Mouse (Mus musculus): Measurements from ENCODE around the gene M6pr. TPM values are rescaled to one million over a fixed set of nuclear protein-coding genes. Genes with fewer than 3 reads are reported as not detected.

The M6pr gene
- total RNA-seq, 1 experiment, result 297 TPM

- Histone ChIP-seq H3K27ac (ENCODE audit: insufficient read depth, low read depth, low read length, poor library complexity, severe bottlenecking) (no peak overlapping the region), H3K4me3 (ENCODE audit: insufficient read depth in 1 of 2, low read depth in 1 of 2, low read length in 2 of 2, poor library complexity in 1 of 2, severe bottlenecking in 1 of 2) (no peak overlapping the region), H3K4me1 (ENCODE audit: control insufficient read depth in 2 of 2, insufficient read depth in 2 of 2, low read length in 2 of 2, poor library complexity in 1 of 2) (no peaks in the 10 kb centered on the region), H3K9ac (ENCODE audit: insufficient read depth, low read depth, low read length, poor library complexity, severe bottlenecking) (no peak overlapping the region), H3K9me3 (ENCODE audit: control insufficient read depth, insufficient read depth, low read depth, low read length) (no peaks in the 10 kb centered on the region), H3K36me3 (ENCODE audit: control insufficient read depth, insufficient read depth, low read length, poor library complexity, severe bottlenecking) (no peaks in the 10 kb centered on the region)
- no peak for TF ChIP-seq HCFC1 (IDR thresholded peaks at IDR 0.05; ENCODE audit: borderline replicate concordance, insufficient read depth, low read length)
- no peak for TF ChIP-seq ZNF384 (IDR thresholded peaks at IDR 0.05; ENCODE audit: low read depth, low read length)
- TF ChIP-seq CHD2 (IDR thresholded peaks at IDR 0.05; ENCODE audit: low read depth, low read length), result no peak
- TF ChIP-seq MAFK (IDR thresholded peaks at IDR 0.05; ENCODE audit: insufficient read depth, low read depth, low read length), result no peak
- no peak for TF ChIP-seq ZC3H11A (IDR thresholded peaks at IDR 0.05; ENCODE audit: borderline replicate concordance, low read depth, low read length)
- peak; percentile 76 for DNase-seq (ENCODE audit: low read depth, low spot score)
- in situ Hi-C loops (cut with MboI; ENCODE audit: low sequenced_read_pairs in 2 of 2, unreplicated experiment in 2 of 2), result no loop called here
These were observed 4.2 kb upstream of the M6pr start for GRCm38 (mm10) chr6:122304355-122304754.

GRCm38 (mm10) chr6:122304790-122305555 is 3.5 kb upstream of the M6pr start:
- no peak overlapping the region for H3K27ac ChIP-seq (ENCODE audit: insufficient read depth, low read depth, low read length, poor library complexity, severe bottlenecking)
- H3K4me3 ChIP-seq (ENCODE audit: insufficient read depth in 1 of 2, low read depth in 1 of 2, low read length in 2 of 2, poor library complexity in 1 of 2, severe bottlenecking in 1 of 2), result no peak overlapping the region
- no peaks in the 10 kb centered on the region for H3K9me3 ChIP-seq (ENCODE audit: control insufficient read depth, insufficient read depth, low read depth, low read length)
- no peak for DNase-seq (ENCODE audit: low read depth, low spot score)
- in situ Hi-C loops (cut with MboI; ENCODE audit: low sequenced_read_pairs in 2 of 2, unreplicated experiment in 2 of 2), result no loop called here
- H3K9ac ChIP-seq (ENCODE audit: insufficient read depth, low read depth, low read length, poor library complexity, severe bottlenecking), result no peak overlapping the region
- no peak for TF ChIP-seq MAFK (IDR thresholded peaks at IDR 0.05; ENCODE audit: insufficient read depth, low read depth, low read length)
- no peaks in the 10 kb centered on the region for H3K4me1 ChIP-seq (ENCODE audit: control insufficient read depth in 2 of 2, insufficient read depth in 2 of 2, low read length in 2 of 2, poor library complexity in 1 of 2)
- no peaks in the 10 kb centered on the region for H3K36me3 ChIP-seq (ENCODE audit: control insufficient read depth, insufficient read depth, low read length, poor library complexity, severe bottlenecking)

DNA sequence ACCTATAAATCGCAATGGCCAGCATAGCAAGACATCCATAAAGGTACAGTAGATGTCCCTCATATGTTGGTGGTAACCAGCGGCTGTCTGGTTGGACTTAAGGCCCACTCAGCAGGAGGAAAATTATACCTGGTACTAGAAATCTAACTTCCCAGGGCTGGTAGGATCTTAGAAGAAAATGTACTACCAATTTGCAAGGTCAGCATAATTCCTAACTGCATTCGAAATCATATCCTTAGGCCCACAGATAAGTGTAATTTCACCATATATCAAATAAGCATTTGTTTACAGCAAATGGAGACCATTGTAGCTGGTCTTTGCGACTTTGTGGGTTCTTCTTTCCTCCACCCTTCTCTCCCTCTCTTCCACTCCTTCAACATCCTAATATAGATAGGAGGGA is 1.8 kb upstream of the M6pr start:
- in situ Hi-C loops (cut with MboI; ENCODE audit: low sequenced_read_pairs in 2 of 2, unreplicated experiment in 2 of 2), result no loop called here
- TF ChIP-seq HCFC1 (IDR thresholded peaks at IDR 0.05; ENCODE audit: borderline replicate concordance, insufficient read depth, low read length) (no peak), ZC3H11A (IDR thresholded peaks at IDR 0.05; ENCODE audit: borderline replicate concordance, low read depth, low read length) (no peak), CHD2 (IDR thresholded peaks at IDR 0.05; ENCODE audit: low read depth, low read length) (no peak), ZNF384 (IDR thresholded peaks at IDR 0.05; ENCODE audit: low read depth, low read length) (no peak), MAFK (IDR thresholded peaks at IDR 0.05; ENCODE audit: insufficient read depth, low read depth, low read length) (peak; percentile 93)
- H3K4me1 ChIP-seq (ENCODE audit: control insufficient read depth in 2 of 2, insufficient read depth in 2 of 2, low read length in 2 of 2, poor library complexity in 1 of 2), result peaks cover 0 to 3% of the 10 kb centered on the region in 2 experiments; a peak in 2 of 4 replicates
- H3K9me3 ChIP-seq (ENCODE audit: control insufficient read depth, insufficient read depth, low read depth, low read length), result no peaks in the 10 kb centered on the region
- DNase-seq (ENCODE audit: low read depth, low spot score), result no peak
- H3K4me3 ChIP-seq (ENCODE audit: insufficient read depth in 1 of 2, low read depth in 1 of 2, low read length in 2 of 2, poor library complexity in 1 of 2, severe bottlenecking in 1 of 2), result no peak overlapping the region
- H3K36me3 ChIP-seq (ENCODE audit: control insufficient read depth, insufficient read depth, low read length, poor library complexity, severe bottlenecking), result no peaks in the 10 kb centered on the region
- no peak overlapping the region for H3K27ac ChIP-seq (ENCODE audit: insufficient read depth, low read depth, low read length, poor library complexity, severe bottlenecking)
- H3K9ac ChIP-seq (ENCODE audit: insufficient read depth, low read depth, low read length, poor library complexity, severe bottlenecking), result no peak overlapping the region

GRCm38 (mm10) chr6:122308136-122308504 is 400 bp upstream of the M6pr start:
- no peak overlapping the region for H3K27ac ChIP-seq (ENCODE audit: insufficient read depth, low read depth, low read length, poor library complexity, severe bottlenecking)
- TF ChIP-seq MAFK (IDR thresholded peaks at IDR 0.05; ENCODE audit: insufficient read depth, low read depth, low read length) (no peak), HCFC1 (IDR thresholded peaks at IDR 0.05; ENCODE audit: borderline replicate concordance, insufficient read depth, low read length) (no peak)
- no peaks in the 10 kb centered on the region for H3K9me3 ChIP-seq (ENCODE audit: control insufficient read depth, insufficient read depth, low read depth, low read length)
- H3K4me3 ChIP-seq (ENCODE audit: insufficient read depth in 1 of 2, low read depth in 1 of 2, low read length in 2 of 2, poor library complexity in 1 of 2, severe bottlenecking in 1 of 2), result no peak overlapping the region
- peaks cover 4% of the 10 kb centered on the region; the same call in 1 of the 2 replicates for H3K36me3 ChIP-seq (ENCODE audit: control insufficient read depth, insufficient read depth, low read length, poor library complexity, severe bottlenecking)
- peaks cover 0 to 3% of the 10 kb centered on the region in 2 experiments; a peak in 2 of 4 replicates for H3K4me1 ChIP-seq (ENCODE audit: control insufficient read depth in 2 of 2, insufficient read depth in 2 of 2, low read length in 2 of 2, poor library complexity in 1 of 2)
- no peak overlapping the region; the same call in 1 of the 2 replicates for H3K9ac ChIP-seq (ENCODE audit: insufficient read depth, low read depth, low read length, poor library complexity, severe bottlenecking)
- in situ Hi-C loops (cut with MboI; ENCODE audit: low sequenced_read_pairs in 2 of 2, unreplicated experiment in 2 of 2), result no loop called here
- DNase-seq (ENCODE audit: low read depth, low spot score), result no peak

DNA sequence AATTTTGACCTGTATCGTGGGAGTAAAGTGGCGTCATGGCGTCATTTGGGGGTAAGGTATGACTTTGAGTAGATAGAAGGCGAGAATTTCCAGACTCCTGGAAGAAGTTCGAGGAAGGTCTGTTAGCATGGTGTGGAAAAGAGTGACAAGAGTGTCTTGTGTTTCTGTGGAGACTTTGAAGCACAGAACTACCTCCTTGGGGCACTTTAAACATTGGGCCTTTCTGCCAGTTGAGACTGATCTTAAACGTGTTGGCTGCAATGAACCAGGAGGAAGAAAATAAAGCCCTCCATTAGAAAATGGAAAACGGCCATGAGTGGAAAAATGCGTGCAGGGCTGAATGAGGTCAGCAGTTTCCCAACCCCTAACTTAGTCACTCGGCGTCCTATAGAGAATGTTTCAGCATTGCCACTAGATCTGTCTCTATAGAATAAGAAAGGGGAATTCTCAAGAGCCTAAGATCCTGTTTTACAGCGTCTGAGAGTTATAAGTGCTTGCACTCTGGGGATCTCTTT is 983 bp downstream of the M6pr start:
- Histone ChIP-seq H3K9ac (ENCODE audit: insufficient read depth, low read depth, low read length, poor library complexity, severe bottlenecking) (peak overlapping the region; percentile 94), H3K9me3 (ENCODE audit: control insufficient read depth, insufficient read depth, low read depth, low read length) (no peaks in the 10 kb centered on the region), H3K36me3 (ENCODE audit: control insufficient read depth, insufficient read depth, low read length, poor library complexity, severe bottlenecking) (peaks cover 8% of the 10 kb centered on the region), H3K4me3 (ENCODE audit: insufficient read depth in 1 of 2, low read depth in 1 of 2, low read length in 2 of 2, poor library complexity in 1 of 2, severe bottlenecking in 1 of 2) (peak overlapping the region; percentile 88 to 97), H3K4me1 (ENCODE audit: control insufficient read depth in 2 of 2, insufficient read depth in 2 of 2, low read length in 2 of 2, poor library complexity in 1 of 2) (peaks cover 0 to 3% of the 10 kb centered on the region in 2 experiments; a peak in 2 of 4 replicates), H3K27ac (ENCODE audit: insufficient read depth, low read depth, low read length, poor library complexity, severe bottlenecking) (no peak overlapping the region; the same call in 1 of the 2 replicates)
- TF ChIP-seq CHD2 (IDR thresholded peaks at IDR 0.05; ENCODE audit: low read depth, low read length), result no peak
- no peak for TF ChIP-seq ZC3H11A (IDR thresholded peaks at IDR 0.05; ENCODE audit: borderline replicate concordance, low read depth, low read length)
- TF ChIP-seq MAFK (IDR thresholded peaks at IDR 0.05; ENCODE audit: insufficient read depth, low read depth, low read length), result no peak
- TF ChIP-seq HCFC1 (IDR thresholded peaks at IDR 0.05; ENCODE audit: borderline replicate concordance, insufficient read depth, low read length), result no peak
- no peak for TF ChIP-seq ZNF384 (IDR thresholded peaks at IDR 0.05; ENCODE audit: low read depth, low read length)
- DNase-seq (ENCODE audit: low read depth, low spot score), result no peak
- in situ Hi-C loops (cut with MboI; ENCODE audit: low sequenced_read_pairs in 2 of 2, unreplicated experiment in 2 of 2), result no loop called here

All from ES-E14 (cell line).